Comparison of ENCODE assay signal across 7 mouse cellular contexts in the genomic region with DNA sequence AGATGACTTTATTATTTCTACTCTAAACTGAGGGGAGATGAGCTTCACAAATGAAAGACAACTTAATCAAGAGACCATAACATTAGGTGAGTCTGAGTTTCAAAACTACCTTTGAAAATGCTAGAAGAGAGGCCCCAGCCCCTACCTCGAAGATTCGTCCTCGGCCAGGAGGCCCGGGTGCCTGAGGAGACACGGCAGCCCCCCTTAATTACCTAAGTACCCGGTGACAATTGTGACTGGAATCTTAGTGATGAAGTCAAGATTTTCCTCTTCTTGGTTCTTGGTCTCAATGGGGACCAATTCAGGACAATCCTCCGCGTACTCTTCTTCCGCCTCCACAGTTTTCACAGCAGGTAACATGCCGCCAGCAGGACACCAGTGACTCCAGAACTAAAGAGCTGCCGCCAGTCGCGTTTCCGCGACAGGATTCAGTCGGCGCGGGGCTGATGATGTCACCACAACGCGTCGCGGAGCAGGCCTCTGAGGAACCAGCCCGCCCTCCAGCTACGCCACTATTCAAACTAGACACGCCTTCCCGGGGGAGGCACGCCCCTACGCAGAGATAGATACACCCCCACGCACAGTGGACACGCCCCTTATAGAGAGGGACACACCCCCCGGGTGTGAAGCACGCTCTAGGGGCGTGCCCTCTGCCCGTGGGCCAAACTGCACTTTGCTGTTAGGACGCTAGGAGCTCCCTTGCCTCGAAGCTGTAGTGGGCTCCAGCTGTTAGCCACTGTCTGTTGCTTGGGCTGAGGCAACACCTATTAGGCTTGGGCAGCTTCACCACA. TPM values are rescaled to one million over a fixed set of nuclear protein-coding genes. Genes with fewer than 3 reads are reported as not detected.
A peak's percentile ranks its signal among the peaks of the same experiment; 100 is the strongest.
DNase-seq lines count a peak whose midpoint lies in the region; ATAC-seq lines count a peak whose summit lies in the region.

A gene (minus strand): TSS at position 439 of the 791 bp plus-strand sequence.

- peak; percentile 98 for DNase-seq in adrenal gland, adult 2 months
- peak; percentile 100 for DNase-seq in embryo, embryonic 11.5 days (ENCODE audit: low read depth, low spot score)
- peak; percentile 96 for DNase-seq in gastrocnemius, postnatal 36 days
- DNase-seq in left cerebral cortex, postnatal 25 days (ENCODE audit: low spot score in 2 of 2): peak; percentile 98
- peak; percentile 99 for DNase-seq in midbrain, embryonic 10.5 days (ENCODE audit: low spot score)
- DNase-seq in right cerebral cortex, postnatal 4 days: peak; percentile 97

- peak within 1 kb of the TSS; percentile 61 for H3K4me2 ChIP-seq in intestine, embryonic 15.5 days (replicated peaks)

- H3K4me1 ChIP-seq in intestine, embryonic 15.5 days (replicated peaks): peaks cover 3% of the 10 kb centered on the region; the same call in 1 of the 2 replicates
- peaks cover 13% of the 10 kb centered on the region for H3K4me1 ChIP-seq in midbrain, embryonic 10.5 days

- H3K9ac ChIP-seq in intestine, embryonic 15.5 days: peak within 1 kb of the TSS; percentile 56

- no peak within 1 kb of the TSS for H3K27ac ChIP-seq in intestine, embryonic 15.5 days
- peak within 1 kb of the TSS; percentile 79 for H3K27ac ChIP-seq in midbrain, embryonic 10.5 days (replicated peaks)

- 0% methylated on average over 36 of the region's 36 CpGs for WGBS in intestine, embryonic 15.5 days
- under 1% methylated on average over 36 of the region's 36 CpGs for WGBS in midbrain, embryonic 10.5 days

- no peaks in the 10 kb centered on the region for H3K27me3 ChIP-seq in intestine, embryonic 15.5 days (replicated peaks)
- H3K27me3 ChIP-seq in midbrain, embryonic 10.5 days (ENCODE audit: low read depth, poor library complexity, severe bottlenecking): no peaks in the 10 kb centered on the region

- ATAC-seq in intestine, embryonic 15.5 days: peak; percentile 100

- no peaks in the 10 kb centered on the region for H3K36me3 ChIP-seq in intestine, embryonic 15.5 days
- peaks cover 13% of the 10 kb centered on the region for H3K36me3 ChIP-seq in midbrain, embryonic 10.5 days

- no peaks in the 10 kb centered on the region for H3K9me3 ChIP-seq in intestine, embryonic 15.5 days
- no peaks in the 10 kb centered on the region for H3K9me3 ChIP-seq in midbrain, embryonic 10.5 days (replicated peaks)

- intact Hi-C loops in gastrocnemius, postnatal 36 days (cut with DNase I): loop anchor here (10.0 kb wide), 1 partner anchor 373 kb away; no protein-coding TSS in a partner anchor
- intact Hi-C loops in left cerebral cortex, postnatal 25 days (cut with DNase I): loop anchor here (5.0 kb wide), 2 partner anchors 146 to 171 kb away; no protein-coding TSS in a partner anchor

- peak within 1 kb of the TSS; percentile 57 for H3K4me3 ChIP-seq in intestine, embryonic 15.5 days (replicated peaks)
- peak within 1 kb of the TSS; percentile 76 for H3K4me3 ChIP-seq in midbrain, embryonic 10.5 days

RNA-seq across cellular contexts. Expression of the gene that starts here (rescaled TPM):
- total RNA-seq in adrenal gland, adult 2 months (2021): 10 to 100 TPM in 1 of 2 experiments, 1 to 10 TPM in 1; 8.8 to 15.3 TPM
- polyA plus RNA-seq in adrenal gland, adult 2 months (2012; rRNA removed): 0.46 and 1.2 TPM in 2 replicates
- total RNA-seq in gastrocnemius, postnatal 36 days (2021): 10 to 100 TPM; 13.3 to 15.1 TPM
- polyA plus RNA-seq in intestine, embryonic 15.5 days (2015; fragmentation: Nextera tagmentation; extraction: Ambion mirVana): 16.2 and 18.8 TPM in 2 replicates
- total RNA-seq in left cerebral cortex, postnatal 25 days (2021): 10 to 100 TPM; 12.9 to 17.5 TPM
- polyA plus RNA-seq in midbrain, embryonic 10.5 days (2016; fragmentation: Nextera tagmentation; extraction: Ambion mirVana): 23.5 and 23.6 TPM in 2 replicates
